Mouse (Mus musculus) stomach, embryonic 14.5 days (tissue): ENCODE measurements around the gene Son. TPM values are rescaled to one million over a fixed set of nuclear protein-coding genes. Genes with fewer than 3 reads are reported as not detected.

Experiments used
- ATAC-seq: fragments of 200-750 bp; cut with Nextera tagmentation; 2 replicates; pipeline ENCODE4 v1.8.0; 2017; ENCODE audit warnings: low read depth, moderate TSS enrichment; ENCODE audit not compliant: insufficient number of reproducible peaks, insufficient read depth, low FRiP score
- H3K27ac ChIP-seq: fragments of 300-500 bp; sonication (generic); 2 replicates; pipeline ENCODE4 v1.5.1; 2014; ENCODE audit warnings: mild to moderate bottlenecking, low read length, moderate library complexity, mixed read lengths
- H3K27me3 ChIP-seq: fragments of 300-500 bp; sonication (generic); 2 replicates; pipeline ENCODE4 v1.6.1; 2014; ENCODE audit warnings: low read length, control low read depth, mixed read lengths; ENCODE audit not compliant: control insufficient read depth, insufficient read depth
- H3K36me3 ChIP-seq: fragments of 300-500 bp; sonication (generic); 2 replicates; pipeline ENCODE4 v1.6.1; 2014; ENCODE audit warnings: mild to moderate bottlenecking, control low read depth, low read length, moderate library complexity, mixed read lengths; ENCODE audit not compliant: control insufficient read depth, insufficient read depth
- H3K4me1 ChIP-seq: fragments of 300-500 bp; sonication (generic); 2 replicates; pipeline ENCODE4 v1.6.1; 2014; ENCODE audit warnings: low read length, control low read depth, mixed read lengths; ENCODE audit not compliant: control insufficient read depth, insufficient read depth
- H3K4me2 ChIP-seq: fragments of 300-500 bp; sonication (generic); replicated peaks from 2 replicates; pipeline ENCODE4 v1.6.1; 2014; ENCODE audit warnings: low read depth, low read length, control low read depth
- H3K4me3 ChIP-seq: fragments of 300-500 bp; sonication (generic); 2 replicates; pipeline ENCODE4 v1.5.1; 2014; ENCODE audit warnings: low read depth, low read length, control low read depth
- H3K9ac ChIP-seq: fragments of 300-500 bp; sonication (generic); replicated peaks from 2 replicates; pipeline ENCODE4 v1.6.1; 2014; ENCODE audit warnings: low read depth, mild to moderate bottlenecking, control low read depth, low read length, moderate library complexity, mixed read lengths
- H3K9me3 ChIP-seq: fragments of 300-500 bp; sonication (generic); 2 replicates; pipeline ENCODE4 v1.6.1; 2016; ENCODE audit warnings: low read depth, low read length, control low read depth; ENCODE audit not compliant: control insufficient read depth
- WGBS: fragments of 180-500 bp; shearing (Covaris S2); extraction: QIAGEN DNeasy Blood & Tissue Kit; methylation state at CpG from one replicate; pipeline ENCODE4 v1.1.7; 2014; 5-methylcytosine and 5-hydroxymethylcytosine counted together
- polyA plus RNA-seq: library from polyadenylated mRNA; unstranded; fragments of >200 nt; fragmentation: Nextera tagmentation; extraction: Ambion mirVana; gene quantifications from 2 replicates; pipeline ENCODE4 v1.2.1, GENCODE M21; 2014

Gene Son
- polyA plus RNA-seq, 1 experiment from 2014 or later, result 181 TPM

DNA sequence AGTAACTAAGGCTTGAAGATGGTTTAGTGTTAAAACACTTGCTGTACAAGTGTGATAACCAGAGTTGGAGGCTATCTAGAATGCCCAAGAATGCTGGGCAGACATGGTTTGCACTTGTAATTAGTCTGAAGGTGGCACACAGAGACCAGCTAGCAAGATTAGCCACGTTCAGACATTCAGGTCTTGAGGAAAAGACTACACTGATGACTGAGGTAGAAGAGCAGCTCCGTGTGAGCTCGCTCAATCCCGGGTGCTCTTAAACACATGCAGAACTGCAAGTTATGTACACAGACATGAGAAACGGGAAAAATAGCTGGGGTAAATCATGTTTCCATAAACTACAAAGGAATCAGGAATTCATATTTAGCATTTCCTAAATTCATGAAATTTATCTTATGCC lies 33.4 kb downstream of the Son start:
- H3K9me3 ChIP-seq, result no peaks in the 10 kb centered on the region
- no peak overlapping the region for H3K9ac ChIP-seq
- no peaks in the 10 kb centered on the region for H3K4me1 ChIP-seq
- no peak for ATAC-seq
- 74% methylated on average over 5 of the region's 5 CpGs for WGBS
- peaks cover 70% of the 10 kb centered on the region for H3K36me3 ChIP-seq
- H3K27me3 ChIP-seq, result no peaks in the 10 kb centered on the region
- no peak overlapping the region for H3K4me2 ChIP-seq
- no peak overlapping the region for H3K4me3 ChIP-seq
- no peak overlapping the region for H3K27ac ChIP-seq

DNA sequence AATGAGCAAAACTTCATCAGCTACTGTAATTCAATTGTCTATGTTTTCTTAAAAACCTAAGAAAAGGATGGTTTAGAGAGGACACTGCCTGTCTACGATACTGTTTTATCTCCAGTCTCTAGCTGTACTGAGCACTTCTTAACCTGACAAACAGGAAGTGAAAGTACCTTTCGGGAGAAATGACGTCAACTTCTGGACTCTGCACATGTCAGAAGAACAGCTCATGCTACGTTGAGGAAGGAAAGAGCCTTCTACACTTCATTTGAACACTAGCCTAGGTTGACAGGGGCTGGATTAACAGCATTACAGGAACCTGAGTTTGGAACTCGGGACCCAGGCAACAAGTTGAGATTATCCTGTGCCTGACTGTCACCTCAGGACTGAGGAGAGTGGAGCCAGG lies 38.2 kb downstream of the Son start:
- peaks cover 10% of the 10 kb centered on the region for H3K4me1 ChIP-seq
- no peak for ATAC-seq
- H3K9ac ChIP-seq, result no peak overlapping the region
- no peaks in the 10 kb centered on the region for H3K27me3 ChIP-seq
- no peak overlapping the region for H3K4me3 ChIP-seq
- H3K9me3 ChIP-seq, result no peaks in the 10 kb centered on the region
- 92% methylated on average over 5 of the region's 5 CpGs for WGBS
- H3K36me3 ChIP-seq, result peaks cover 27% of the 10 kb centered on the region
- H3K4me2 ChIP-seq, result no peak overlapping the region
- H3K27ac ChIP-seq, result no peak overlapping the region

DNA sequence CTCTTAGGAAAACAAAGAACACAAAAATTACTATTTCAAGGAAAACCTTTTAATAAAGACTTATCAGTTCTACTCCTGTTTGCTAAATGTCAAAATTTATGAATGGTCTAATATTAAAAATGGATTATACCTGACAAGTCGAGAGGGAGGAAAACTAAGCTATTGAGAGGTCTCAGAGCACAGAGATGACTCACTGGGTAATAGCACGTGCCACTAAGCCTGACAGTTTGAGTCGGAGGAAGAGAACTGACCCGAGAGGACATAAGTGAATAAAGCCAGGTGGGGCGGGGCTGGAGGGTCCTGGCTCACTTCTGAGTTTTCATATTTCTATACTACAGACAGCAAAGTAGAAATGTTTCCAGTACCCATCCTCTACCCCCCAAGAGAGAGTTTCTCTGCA lies 39.1 kb downstream of the Son start:
- peaks cover 23% of the 10 kb centered on the region for H3K36me3 ChIP-seq
- no peak overlapping the region for H3K4me2 ChIP-seq
- ATAC-seq, result no peak
- no peaks in the 10 kb centered on the region for H3K9me3 ChIP-seq
- no peaks in the 10 kb centered on the region for H3K27me3 ChIP-seq
- no peak overlapping the region for H3K9ac ChIP-seq
- WGBS, result 66% methylated on average over 5 of the region's 5 CpGs
- H3K27ac ChIP-seq, result no peak overlapping the region
- H3K4me3 ChIP-seq, result no peak overlapping the region
- peaks cover 10% of the 10 kb centered on the region for H3K4me1 ChIP-seq

DNA sequence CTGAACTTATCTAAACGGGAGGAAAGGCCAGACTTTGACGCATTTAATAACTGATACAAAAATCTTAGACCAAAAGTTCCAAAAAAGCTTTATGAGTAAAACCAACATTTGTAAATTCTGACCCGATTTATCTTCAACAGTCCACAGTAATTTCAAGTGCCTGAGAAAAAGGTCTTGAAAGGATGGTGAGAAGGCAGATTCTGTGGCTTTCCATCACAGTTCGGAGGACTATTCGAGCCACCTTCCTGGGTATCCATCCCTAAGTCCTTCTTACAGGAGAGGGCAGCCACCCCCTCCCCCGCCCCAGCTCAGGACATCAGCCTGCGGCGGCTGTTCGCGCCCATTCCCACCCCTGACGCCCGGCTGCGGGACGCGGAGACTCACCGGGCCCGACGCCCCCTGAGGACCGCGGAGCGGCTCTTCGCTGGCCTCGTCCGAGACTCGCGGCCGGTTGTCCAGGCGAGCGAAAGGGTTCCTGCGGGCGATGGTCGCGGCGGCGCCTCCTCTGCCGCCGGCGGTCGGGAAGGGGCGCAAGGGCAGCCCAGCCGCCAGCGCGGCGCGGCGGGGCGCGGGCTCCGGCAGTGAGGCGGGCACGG lies 40.8 kb downstream of the Son start:
- Histone ChIP-seq H3K27ac (peak overlapping the region; percentile 52; the same call in 1 of the 2 replicates), H3K27me3 (no peaks in the 10 kb centered on the region), H3K4me3 (peak overlapping the region; percentile 86), H3K4me2 (peak overlapping the region; percentile 83), H3K9ac (peak overlapping the region; percentile 81), H3K36me3 (peaks cover 14% of the 10 kb centered on the region), H3K9me3 (no peaks in the 10 kb centered on the region), H3K4me1 (peaks cover 10% of the 10 kb centered on the region)
- ATAC-seq, result peak; percentile 39; the same call in 1 of the 2 replicates
- 1% methylated on average over 48 of the region's 51 CpGs for WGBS

DNA sequence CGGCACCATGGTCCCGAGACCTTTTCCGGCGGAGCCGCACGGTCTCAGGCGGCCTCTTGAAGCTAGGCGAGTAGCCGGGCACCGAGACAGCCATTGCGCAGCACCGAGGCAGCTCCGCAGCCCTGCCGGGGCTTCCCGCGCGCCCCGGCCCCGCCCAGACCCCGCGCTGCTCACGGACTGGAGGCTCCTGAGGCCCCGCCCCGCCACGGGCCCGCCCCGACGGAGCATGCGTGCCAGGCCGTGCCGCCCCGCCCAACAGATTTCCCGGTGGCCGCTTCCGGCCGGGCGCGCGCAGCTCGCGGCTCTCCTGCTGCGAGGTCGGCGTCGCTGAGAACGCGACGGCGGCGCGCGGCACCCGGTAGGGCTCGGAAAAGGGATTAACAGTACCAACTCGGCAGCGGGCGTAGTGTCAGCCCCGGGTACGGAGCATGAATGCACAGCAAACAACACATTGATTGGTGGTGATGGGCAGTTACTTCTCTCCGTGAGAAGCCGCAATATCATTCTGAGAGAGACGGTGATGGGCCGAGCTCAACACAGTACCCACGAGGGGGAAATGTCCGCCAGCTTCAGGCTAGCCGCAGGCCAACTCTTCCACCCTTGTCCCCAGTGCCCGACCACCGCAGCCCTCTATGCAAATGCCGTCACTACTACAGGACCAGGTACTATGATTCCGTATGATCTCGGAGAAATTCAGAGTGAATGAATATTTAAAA lies 41.5 kb downstream of the Son start, which contains the start of gene Donson:
TSS of gene Donson (minus strand) at position 152 of the 716 bp plus-strand sequence.
- H3K4me3 ChIP-seq, result peak within 1 kb of the TSS; percentile 86
- H3K9ac ChIP-seq, result peak within 1 kb of the TSS; percentile 81

DNA sequence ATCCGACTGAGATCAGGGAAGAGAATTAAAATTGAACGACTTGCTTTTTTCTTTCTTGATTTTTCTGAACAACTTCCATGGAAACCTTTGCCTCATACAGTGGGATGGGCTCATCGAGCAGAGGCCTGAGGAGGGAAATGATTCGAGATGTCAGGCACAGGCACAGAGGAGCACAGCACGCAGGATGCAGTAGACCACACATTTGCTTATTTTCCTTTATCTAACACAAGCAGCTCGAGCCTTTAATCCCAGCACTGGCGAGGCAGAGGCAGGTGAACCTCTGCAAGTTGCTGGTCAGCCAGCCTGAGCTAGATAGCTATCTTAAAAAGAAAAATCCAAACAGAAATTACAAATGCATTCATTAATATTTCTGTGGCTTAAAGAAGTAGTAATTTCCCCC lies 42.5 kb downstream of the Son start:
- Histone ChIP-seq H3K9me3 (no peaks in the 10 kb centered on the region), H3K27ac (no peak overlapping the region), H3K9ac (no peak overlapping the region), H3K27me3 (no peaks in the 10 kb centered on the region), H3K4me2 (no peak overlapping the region; the same call in 1 of the 2 replicates), H3K36me3 (peaks cover 4% of the 10 kb centered on the region), H3K4me3 (no peak overlapping the region), H3K4me1 (peaks cover 10% of the 10 kb centered on the region)
- 46% methylated on average over 7 of the region's 7 CpGs for WGBS
- no peak for ATAC-seq

More for the DNA sequence above, 41.5 kb downstream of the Son start, which contains the start of gene Donson:
- Histone ChIP-seq H3K27ac (peak within 1 kb of the TSS; percentile 67; the same call in 1 of the 2 replicates), H3K4me2 (peak within 1 kb of the TSS; percentile 83), H3K9me3 (no peaks in the 10 kb centered on the region), H3K36me3 (peaks cover 10% of the 10 kb centered on the region), H3K27me3 (no peaks in the 10 kb centered on the region), H3K4me1 (peaks cover 10% of the 10 kb centered on the region)
- WGBS, result under 1% methylated on average over 70 of the region's 71 CpGs
- ATAC-seq, result peak; percentile 97

DNA sequence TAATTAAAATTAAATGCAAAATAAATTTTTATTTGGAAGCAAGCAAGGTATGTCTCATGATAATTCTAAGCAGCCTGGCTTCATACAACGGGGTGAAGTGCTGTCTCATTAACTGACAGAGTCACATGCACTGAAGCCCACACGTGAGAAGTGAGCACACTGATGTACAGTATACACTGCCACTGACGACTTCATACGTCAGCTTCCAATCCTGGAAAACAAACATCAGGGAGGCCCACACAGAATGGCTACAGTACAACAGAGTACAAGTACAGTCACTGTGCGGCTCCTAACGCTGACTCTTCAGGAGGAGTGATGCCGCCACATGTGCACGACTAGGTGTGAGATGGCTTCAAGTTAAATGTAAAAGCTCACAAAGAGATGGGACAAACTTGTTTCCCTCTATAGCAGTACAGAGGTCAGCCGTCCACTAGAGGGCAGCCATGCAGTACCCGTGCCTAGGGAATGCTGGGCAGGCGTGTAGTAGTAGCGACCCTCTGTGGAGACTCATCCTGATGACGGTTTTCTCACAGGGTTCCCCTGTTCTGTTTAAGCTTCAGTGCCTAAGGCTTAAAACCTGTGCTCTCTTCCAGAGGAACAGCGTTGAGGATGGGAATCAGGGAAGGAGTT lies 47.3 kb downstream of the Son start:
- Histone ChIP-seq H3K4me1 (no peaks in the 10 kb centered on the region), H3K36me3 (peaks cover 9% of the 10 kb centered on the region), H3K9ac (no peak overlapping the region), H3K27ac (no peak overlapping the region), H3K27me3 (no peaks in the 10 kb centered on the region), H3K9me3 (no peaks in the 10 kb centered on the region), H3K4me2 (no peak overlapping the region), H3K4me3 (no peak overlapping the region)
- 32% methylated on average over 14 of the region's 14 CpGs for WGBS
- ATAC-seq, result peak; percentile 87

DNA sequence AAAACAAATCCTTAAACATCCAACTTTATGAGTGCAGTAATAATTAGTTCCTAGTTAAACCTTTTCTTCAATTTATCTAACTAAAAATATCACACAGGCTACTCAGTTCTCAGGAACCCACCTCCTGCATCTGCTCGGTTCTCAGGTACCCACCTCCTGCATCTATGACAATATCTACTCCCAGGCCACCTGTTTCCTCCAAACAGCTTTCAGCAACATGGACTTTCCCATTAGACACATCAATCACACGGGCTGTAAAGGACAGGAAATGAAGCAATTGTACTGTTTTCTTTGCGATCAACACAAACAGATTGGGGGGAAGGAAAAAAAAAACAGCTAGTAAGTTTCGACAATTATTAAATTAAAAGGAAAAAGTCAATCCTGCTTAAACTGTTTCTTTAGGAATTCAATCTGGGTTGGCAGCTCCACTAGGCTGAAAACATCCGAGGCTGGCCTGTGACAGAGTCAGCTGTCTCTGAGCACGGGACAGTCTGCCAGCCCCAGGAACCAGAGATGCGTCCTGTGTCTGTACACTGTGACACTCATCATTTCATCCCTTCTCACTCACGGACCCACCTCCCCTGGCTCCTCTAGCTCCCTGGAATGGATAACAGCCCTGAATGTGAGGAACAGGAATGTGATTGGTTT lies 47.9 kb downstream of the Son start:
- WGBS, result 56% methylated on average over 8 of the region's 8 CpGs
- no peaks in the 10 kb centered on the region for H3K9me3 ChIP-seq

More for the DNA sequence above, 47.9 kb downstream of the Son start:
- H3K27me3 ChIP-seq, result no peaks in the 10 kb centered on the region
- no peak overlapping the region for H3K4me2 ChIP-seq
- H3K27ac ChIP-seq, result no peak overlapping the region
- H3K9ac ChIP-seq, result no peak overlapping the region
- no peaks in the 10 kb centered on the region for H3K4me1 ChIP-seq
- no peak for ATAC-seq
- H3K4me3 ChIP-seq, result no peak overlapping the region
- H3K36me3 ChIP-seq, result peaks cover 11% of the 10 kb centered on the region
